Mouse (Mus musculus): ENCODE measurements around the gene Pomt1. TPM values are rescaled to one million over a fixed set of nuclear protein-coding genes. Genes with fewer than 3 reads are reported as not detected.

Gene Pomt1
- total and polyA plus RNA-seq, 3 experiments = 13.6 to 16.7 (median 16.0) TPM

DNA sequence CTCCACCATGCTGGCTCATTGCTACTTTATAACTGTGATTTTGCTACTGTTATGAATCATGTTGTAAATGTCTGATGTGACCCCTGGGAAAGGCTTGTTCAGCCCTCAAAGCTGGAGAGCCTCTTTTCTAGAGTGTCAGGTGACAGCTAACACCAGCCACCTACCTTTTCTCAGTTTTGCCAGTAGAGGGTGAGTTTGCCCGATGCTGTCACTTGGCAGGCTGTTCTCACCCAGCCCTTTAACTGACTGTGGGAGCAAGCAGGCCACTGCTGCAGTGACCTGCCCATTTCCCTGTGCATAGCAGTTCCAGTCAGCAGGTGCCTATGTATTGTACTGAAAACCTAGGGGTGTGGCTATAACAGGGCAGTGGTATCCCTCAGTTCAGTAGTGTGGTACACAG lies 45.8 kb upstream of the Pomt1 start:
- Histone ChIP-seq H3K79me2 (replicated peaks; ENCODE audit: control insufficient read depth, extremely low read depth, insufficient read depth, poor library complexity, severe bottlenecking) (peaks cover 23% of the 10 kb centered on the region), H3K27me3 (replicated peaks) (no peaks in the 10 kb centered on the region), H3K36me3 (replicated peaks in 1 of 2; ENCODE audit: control insufficient read depth in 1 of 2, insufficient read depth in 1 of 2, low read length in 1 of 2) (peaks cover 91 to 95% of the 10 kb centered on the region in 2 experiments), H3K4me2 (ENCODE audit: insufficient read depth, low read depth, poor library complexity, severe bottlenecking) (no peak overlapping the region), H3K4me3 (replicated peaks in 1 of 3; ENCODE audit: low read depth in 2 of 3, low read length in 2 of 3, poor library complexity in 1 of 3) (no peak overlapping the region), H3K27ac (ENCODE audit: insufficient read depth, low read depth) (no peak overlapping the region), H3K9ac (ENCODE audit: insufficient read depth, low read depth) (no peak overlapping the region), H3K4me1 (ENCODE audit: control insufficient read depth in 1 of 2, insufficient read depth in 2 of 2) (peaks cover 0 to 32% of the 10 kb centered on the region in 2 experiments; a peak in 3 of 4 replicates), H3K9me3 (replicated peaks; ENCODE audit: low read length) (no peaks in the 10 kb centered on the region)
- DNase-seq (ENCODE audit: extremely low read depth) = no peak
- TF ChIP-seq NRF1 (IDR thresholded peaks at IDR 0.05; ENCODE audit: low read depth, low read length) = no peak
- peak in 1 of 2 experiments; percentile 5; a peak in 1 of 4 replicates for TF ChIP-seq CTCF (conservative IDR thresholded peaks at IDR 0.05 in 1 of 2, IDR thresholded peaks at IDR 0.05 in 1 of 2; ENCODE audit: low read depth in 2 of 2, low read length in 2 of 2)
- dilution Hi-C loops (cut with MboI; ENCODE audit: extremely low pct_ligation_motif_present, extremely low pct_unique_long_range_greater_than_20kb, low sequenced_read_pairs) (no loop called here), in situ Hi-C loops (cut with MboI; ENCODE audit: low pct_ligation_motif_present, low pct_unique_long_range_greater_than_20kb, low sequenced_read_pairs) (no loop called here)

- peaks cover 20% of the 10 kb centered on the region for H3K79me2 ChIP-seq (replicated peaks; ENCODE audit: control insufficient read depth, extremely low read depth, insufficient read depth, poor library complexity, severe bottlenecking)
- H3K9ac ChIP-seq (ENCODE audit: insufficient read depth, low read depth) = no peak overlapping the region
- TF ChIP-seq MXI1 (IDR thresholded peaks at IDR 0.05; ENCODE audit: low read depth, low read length) = no peak
- no peak for TF ChIP-seq POLR2AphosphoS2 (IDR thresholded peaks at IDR 0.05; ENCODE audit: low read depth, low read length)
- peak; percentile 86 for TF ChIP-seq SMC3 (IDR thresholded peaks at IDR 0.05; ENCODE audit: low read depth, low read length)
- TF ChIP-seq CTCF (conservative IDR thresholded peaks at IDR 0.05 in 1 of 2, IDR thresholded peaks at IDR 0.05 in 1 of 2; ENCODE audit: low read depth in 2 of 2, low read length in 2 of 2) = peak in 1 of 2 experiments; percentile 78; a peak in 2 of 4 replicates
- TF ChIP-seq RAD21 (IDR thresholded peaks at IDR 0.05; ENCODE audit: low read depth, low read length) = peak; percentile 70
- peak; percentile 92 for TF ChIP-seq ZNF384 (IDR thresholded peaks at IDR 0.05; ENCODE audit: low read depth, low read length)
- TF ChIP-seq NRF1 (IDR thresholded peaks at IDR 0.05; ENCODE audit: low read depth, low read length) = no peak
- TF ChIP-seq POLR2A (IDR thresholded peaks at IDR 0.05; ENCODE audit: low read depth, low read length) = no peak
- H3K9me3 ChIP-seq (replicated peaks; ENCODE audit: low read length) = no peaks in the 10 kb centered on the region
- H3K36me3 ChIP-seq (replicated peaks in 1 of 2; ENCODE audit: control insufficient read depth in 1 of 2, insufficient read depth in 1 of 2, low read length in 1 of 2) = peaks cover 90 to 96% of the 10 kb centered on the region in 2 experiments
- H3K4me1 ChIP-seq (ENCODE audit: control insufficient read depth in 1 of 2, insufficient read depth in 2 of 2) = peaks cover 0 to 30% of the 10 kb centered on the region in 2 experiments; a peak in 3 of 4 replicates
- in situ Hi-C loops (cut with MboI; ENCODE audit: low pct_ligation_motif_present, low pct_unique_long_range_greater_than_20kb, low sequenced_read_pairs) = no loop called here
- dilution Hi-C loops (cut with MboI; ENCODE audit: extremely low pct_ligation_motif_present, extremely low pct_unique_long_range_greater_than_20kb, low sequenced_read_pairs) = no loop called here
- DNase-seq (ENCODE audit: extremely low read depth) = peak; percentile 65
- no peak overlapping the region for H3K4me2 ChIP-seq (ENCODE audit: insufficient read depth, low read depth, poor library complexity, severe bottlenecking)
- no peak overlapping the region for H3K4me3 ChIP-seq (replicated peaks in 1 of 3; ENCODE audit: low read depth in 2 of 3, low read length in 2 of 3, poor library complexity in 1 of 3)
- H3K27ac ChIP-seq (ENCODE audit: insufficient read depth, low read depth) = peak overlapping the region; percentile 22; the same call in 1 of the 2 replicates
- no peaks in the 10 kb centered on the region for H3K27me3 ChIP-seq (replicated peaks)
Observed at GRCm38 (mm10) chr2:32191872-32192507, 44.4 kb upstream of the Pomt1 start.

GRCm38 (mm10) chr2:32198977-32199376 lies 37.4 kb upstream of the Pomt1 start:
- H3K9me3 ChIP-seq (replicated peaks; ENCODE audit: low read length) = no peaks in the 10 kb centered on the region
- no peak for TF ChIP-seq JUN (IDR thresholded peaks at IDR 0.05; ENCODE audit: insufficient read depth, low read depth, low read length)
- TF ChIP-seq ZKSCAN1 (IDR thresholded peaks at IDR 0.05; ENCODE audit: borderline replicate concordance, low read depth, low read length) = no peak
- TF ChIP-seq MEF2A (IDR thresholded peaks at IDR 0.05; ENCODE audit: borderline replicate concordance, low read depth, low read length) = no peak
- no peak for TF ChIP-seq GABPA (IDR thresholded peaks at IDR 0.05; ENCODE audit: insufficient replicate concordance, low read depth, low read length)

More at GRCm38 (mm10) chr2:32198977-32199376, 37.4 kb upstream of the Pomt1 start:
- DNase-seq (ENCODE audit: extremely low read depth) = no peak
- Histone ChIP-seq H3K4me1 (ENCODE audit: control insufficient read depth in 1 of 2, insufficient read depth in 2 of 2) (no peaks in the 10 kb centered on the region), H3K4me3 (replicated peaks in 1 of 3; ENCODE audit: low read depth in 2 of 3, low read length in 2 of 3, poor library complexity in 1 of 3) (no peak overlapping the region), H3K4me2 (ENCODE audit: insufficient read depth, low read depth, poor library complexity, severe bottlenecking) (no peak overlapping the region), H3K27me3 (replicated peaks) (no peaks in the 10 kb centered on the region), H3K36me3 (replicated peaks in 1 of 2; ENCODE audit: control insufficient read depth in 1 of 2, insufficient read depth in 1 of 2, low read length in 1 of 2) (peaks cover 95 to 100% of the 10 kb centered on the region in 2 experiments), H3K79me2 (replicated peaks; ENCODE audit: control insufficient read depth, extremely low read depth, insufficient read depth, poor library complexity, severe bottlenecking) (0 out of 2 replicates have a peak, but pooled peaks cover 6% of the 10 kb centered on the region), H3K27ac (ENCODE audit: insufficient read depth, low read depth) (no peak overlapping the region), H3K9ac (ENCODE audit: insufficient read depth, low read depth) (no peak overlapping the region)
- dilution Hi-C loops (cut with MboI; ENCODE audit: extremely low pct_ligation_motif_present, extremely low pct_unique_long_range_greater_than_20kb, low sequenced_read_pairs) = no loop called here
- in situ Hi-C loops (cut with MboI; ENCODE audit: low pct_ligation_motif_present, low pct_unique_long_range_greater_than_20kb, low sequenced_read_pairs) = no loop called here

Data from CH12.LX (cell line).